Mouse (Mus musculus): ENCODE data around the gene Olfr1239.

Gene Olfr1239

DNA sequence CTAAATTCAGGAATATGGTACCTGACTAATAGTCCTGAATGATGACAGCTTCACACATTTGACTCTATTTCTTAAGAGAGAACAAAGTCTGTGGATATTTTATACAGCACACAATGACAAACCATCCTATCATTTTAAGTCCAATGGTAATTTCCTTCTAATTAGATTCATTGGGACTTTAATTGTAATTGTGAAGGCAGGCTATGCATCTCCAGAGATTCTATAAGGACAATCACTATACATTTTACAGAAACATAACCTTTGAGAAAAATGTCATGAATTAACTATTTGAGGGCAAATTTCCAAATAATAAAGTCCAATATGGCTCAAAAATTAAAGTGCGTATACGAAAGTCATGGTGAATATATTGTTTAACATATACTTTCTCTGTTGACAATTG, at the start of gene Olfr1239:
Olfr1239 (minus strand) TSS at position 101 of the 400 bp plus-strand sequence.
- no peak for DNase-seq

DNA sequence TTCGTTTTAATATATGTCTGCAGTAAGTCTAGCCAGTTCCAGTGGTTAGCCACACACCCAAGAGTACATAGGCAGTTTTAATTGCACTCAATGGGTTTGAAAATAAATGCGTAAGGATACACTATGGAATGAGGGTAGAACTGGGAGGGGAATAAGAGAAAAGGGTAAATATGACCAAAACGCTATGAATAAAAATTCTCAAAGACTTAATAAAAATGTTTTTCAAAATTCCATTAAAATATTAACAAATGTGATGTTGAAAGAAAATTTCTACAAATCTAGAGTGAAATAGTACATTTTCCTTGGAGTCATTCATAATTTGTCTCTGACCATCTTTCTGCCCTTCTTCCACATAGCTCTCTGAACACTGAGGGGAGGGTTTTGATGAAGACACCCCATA, 22.7 kb upstream of the Olfr1239 start, which contains the start of gene Olfr1240:
Olfr1240 (minus strand) TSS at position 101 of the 400 bp plus-strand sequence.
- no peak for DNase-seq

DNA sequence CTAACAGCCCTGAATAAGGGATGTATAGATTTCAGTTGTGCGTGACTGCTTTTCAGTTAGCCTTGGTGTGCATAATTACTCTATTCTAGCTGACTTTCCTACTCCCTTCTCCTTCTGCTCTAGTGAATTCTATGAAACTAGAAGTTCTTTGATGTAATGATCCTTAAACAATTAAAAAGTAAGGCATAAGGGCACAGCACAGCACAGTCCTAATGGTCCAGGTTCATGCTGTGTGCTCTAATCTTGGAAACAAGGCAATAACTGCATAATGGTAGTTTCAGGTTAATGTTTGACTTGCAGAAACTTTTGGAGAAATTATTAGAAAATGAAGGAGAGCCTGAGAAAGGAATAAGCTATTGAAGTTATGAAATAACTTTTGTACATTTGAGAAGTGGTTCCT, 5.7 kb downstream of the Olfr1239 start:
- DNase-seq = no peak

DNA sequence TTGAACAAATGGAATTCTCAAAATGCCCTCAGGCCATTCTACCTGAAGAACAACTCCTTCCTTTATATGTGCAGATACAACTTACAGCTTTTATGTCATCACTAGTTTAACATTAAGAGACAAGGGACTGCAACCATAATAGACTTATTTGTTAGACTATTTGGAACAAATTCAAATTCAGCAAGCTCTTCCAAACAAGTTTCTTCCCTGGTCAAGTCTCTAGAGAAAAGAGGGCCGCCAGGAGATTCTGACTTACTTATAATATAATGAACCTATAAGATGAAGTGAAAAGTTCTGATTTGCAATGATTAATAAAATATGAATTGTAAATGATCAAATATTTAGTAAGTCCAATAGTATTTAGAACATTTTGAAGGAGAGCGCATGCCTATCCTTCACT, 10.6 kb downstream of the Olfr1239 start, which contains the start of gene Olfr1238:
Olfr1238 (minus strand) TSS at position 101 of the 400 bp plus-strand sequence.
- DNase-seq = no peak

DNA sequence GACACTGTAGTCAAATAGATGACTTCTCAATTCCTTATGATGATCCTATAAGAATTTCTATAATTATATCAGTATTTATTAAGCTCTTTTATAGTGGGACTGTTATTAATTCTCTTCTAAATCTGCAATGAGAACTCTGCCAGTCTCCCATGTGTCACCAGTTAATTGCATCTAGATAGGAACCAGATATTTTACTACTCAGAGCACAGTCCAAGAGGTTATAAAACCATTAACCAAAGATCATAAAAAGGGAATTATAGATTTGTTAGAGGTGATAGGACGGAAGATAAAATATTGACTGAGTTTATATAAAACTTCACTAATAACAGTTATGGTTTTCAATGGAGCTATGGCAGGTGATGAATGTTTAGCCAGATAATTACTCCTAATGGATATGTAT, 19.3 kb downstream of the Olfr1239 start:
- DNase-seq = no peak
